Mouse (Mus musculus): ENCODE results near the gene Tex14. TPM values are rescaled to one million over a fixed set of nuclear protein-coding genes. Genes with fewer than 3 reads are reported as not detected.
"Not testable (repeated sequence)": the region's sequence is repeated elsewhere in the genome, so short reads cannot be mapped to it uniquely, and the experiment has no call there.

Gene Tex14
- polyA plus RNA-seq, 1 experiment from 2014 or later = 0.30 TPM

- Histone ChIP-seq H3K9ac (ENCODE audit: low read depth, low read length) (no peak overlapping the region), H3K27ac (ENCODE audit: low read depth, low read length) (no peak overlapping the region), H3K27me3 (ENCODE audit: control insufficient read depth, insufficient read depth, low read length) (no peaks in the 10 kb centered on the region), H3K4me1 (ENCODE audit: control insufficient read depth, insufficient read depth, low read length) (0 out of 2 replicates have a peak, but pooled peaks cover 5% of the 10 kb centered on the region), H3K4me2 (peak overlapping the region; percentile 12; the same call in 1 of the 2 replicates), H3K36me3 (ENCODE audit: control insufficient read depth, insufficient read depth, low read length) (no peaks in the 10 kb centered on the region), H3K4me3 (ENCODE audit: low read depth, low read length) (no peak overlapping the region), H3K9me3 (replicated peaks; ENCODE audit: control insufficient read depth, low read length) (no peaks in the 10 kb centered on the region)
- no peak for ATAC-seq (replicated peaks; ENCODE audit: insufficient number of reproducible peaks, low FRiP score, low TSS enrichment)
- 13% methylated on average over 3 of the region's 3 CpGs for WGBS (ENCODE audit: insufficient replicate concordance)
These were observed 44.3 kb downstream of the Tex14 start for GRCm38 (mm10) chr11:87449200-87449547.

GRCm38 (mm10) chr11:87449847-87450246, 45.0 kb downstream of the Tex14 start:
- H3K27ac ChIP-seq (ENCODE audit: low read depth, low read length); H3K36me3 ChIP-seq (ENCODE audit: control insufficient read depth, insufficient read depth, low read length); H3K9ac ChIP-seq (ENCODE audit: low read depth, low read length); ATAC-seq (replicated peaks; ENCODE audit: insufficient number of reproducible peaks, low FRiP score, low TSS enrichment); H3K4me1 ChIP-seq (ENCODE audit: control insufficient read depth, insufficient read depth, low read length); H3K4me2 ChIP-seq; H3K27me3 ChIP-seq (ENCODE audit: control insufficient read depth, insufficient read depth, low read length); H3K4me3 ChIP-seq (ENCODE audit: low read depth, low read length); H3K9me3 ChIP-seq (replicated peaks; ENCODE audit: control insufficient read depth, low read length): not testable (repeated sequence)
- WGBS (ENCODE audit: insufficient replicate concordance) = 55% methylated on average over 5 of the region's 5 CpGs

- ATAC-seq (replicated peaks; ENCODE audit: insufficient number of reproducible peaks, low FRiP score, low TSS enrichment); H3K36me3 ChIP-seq (ENCODE audit: control insufficient read depth, insufficient read depth, low read length); H3K9me3 ChIP-seq (replicated peaks; ENCODE audit: control insufficient read depth, low read length); H3K27me3 ChIP-seq (ENCODE audit: control insufficient read depth, insufficient read depth, low read length); H3K4me1 ChIP-seq (ENCODE audit: control insufficient read depth, insufficient read depth, low read length); H3K4me3 ChIP-seq (ENCODE audit: low read depth, low read length); H3K4me2 ChIP-seq; H3K9ac ChIP-seq (ENCODE audit: low read depth, low read length); H3K27ac ChIP-seq (ENCODE audit: low read depth, low read length): not testable (repeated sequence)
- WGBS (ENCODE audit: insufficient replicate concordance) = 70% methylated on average over 6 of the region's 8 CpGs
These were observed 47.9 kb downstream of the Tex14 start for GRCm38 (mm10) chr11:87452779-87453178.

DNA sequence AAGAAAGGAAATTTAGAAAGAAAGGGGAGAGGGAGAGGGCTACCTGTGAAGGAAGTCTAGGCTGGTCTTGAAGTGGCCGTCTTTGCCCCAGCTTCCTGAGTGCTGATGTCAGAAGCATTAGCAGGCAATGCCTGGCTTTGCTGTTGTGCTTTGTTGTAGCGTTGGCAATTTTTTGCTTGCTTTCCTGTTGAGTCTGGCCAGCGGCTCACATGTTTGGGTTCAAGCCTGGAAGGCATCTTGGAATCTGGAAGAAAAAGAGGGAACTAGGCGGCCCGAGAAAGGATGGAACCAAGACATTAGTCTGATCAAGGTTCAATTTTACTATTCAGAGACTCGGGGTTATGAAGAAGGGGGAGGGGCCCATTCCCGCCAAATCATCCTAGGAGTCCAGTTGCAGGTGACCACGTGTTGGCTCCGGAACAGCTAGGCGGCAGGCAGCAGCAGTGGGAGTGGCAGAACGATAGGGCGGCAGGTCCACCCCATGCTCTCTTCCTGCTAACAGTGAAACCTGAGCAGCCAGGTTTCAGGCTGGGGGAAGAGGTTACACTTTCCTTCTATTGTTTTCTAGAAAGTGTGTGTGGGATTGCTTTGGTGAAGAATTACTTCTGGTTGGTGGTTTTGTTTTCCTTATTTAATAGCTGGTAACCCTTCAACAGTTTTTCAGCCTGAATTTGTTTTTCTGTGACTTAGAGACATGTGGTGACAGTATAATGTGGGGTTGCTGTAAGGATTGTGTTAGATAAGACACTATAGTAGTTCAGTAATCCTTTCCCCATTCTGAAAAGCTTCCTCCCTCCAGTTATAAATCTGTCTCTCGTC, 48.6 kb downstream of the Tex14 start:
- 16% methylated on average over 13 of the region's 13 CpGs for WGBS (ENCODE audit: insufficient replicate concordance)
- H3K4me3 ChIP-seq (ENCODE audit: low read depth, low read length) = no peak overlapping the region
- no peaks in the 10 kb centered on the region for H3K36me3 ChIP-seq (ENCODE audit: control insufficient read depth, insufficient read depth, low read length)
- no peaks in the 10 kb centered on the region for H3K27me3 ChIP-seq (ENCODE audit: control insufficient read depth, insufficient read depth, low read length)
- H3K27ac ChIP-seq (ENCODE audit: low read depth, low read length) = no peak overlapping the region
- H3K9me3 ChIP-seq (replicated peaks; ENCODE audit: control insufficient read depth, low read length) = no peaks in the 10 kb centered on the region
- H3K4me2 ChIP-seq = peak overlapping the region; percentile 35
- ATAC-seq (replicated peaks; ENCODE audit: insufficient number of reproducible peaks, low FRiP score, low TSS enrichment) = no peak
- no peak overlapping the region for H3K9ac ChIP-seq (ENCODE audit: low read depth, low read length)
- no peaks in the 10 kb centered on the region for H3K4me1 ChIP-seq (ENCODE audit: control insufficient read depth, insufficient read depth, low read length)

GRCm38 (mm10) chr11:87454035-87454690, 49.3 kb downstream of the Tex14 start:
- H3K4me1 ChIP-seq (ENCODE audit: control insufficient read depth, insufficient read depth, low read length) = no peaks in the 10 kb centered on the region
- no peak overlapping the region for H3K4me3 ChIP-seq (ENCODE audit: low read depth, low read length)
- no peak overlapping the region for H3K9ac ChIP-seq (ENCODE audit: low read depth, low read length)
- 74% methylated on average over 2 of the region's 2 CpGs for WGBS (ENCODE audit: insufficient replicate concordance)
- no peaks in the 10 kb centered on the region for H3K9me3 ChIP-seq (replicated peaks; ENCODE audit: control insufficient read depth, low read length)
- no peaks in the 10 kb centered on the region for H3K27me3 ChIP-seq (ENCODE audit: control insufficient read depth, insufficient read depth, low read length)
- ATAC-seq (replicated peaks; ENCODE audit: insufficient number of reproducible peaks, low FRiP score, low TSS enrichment) = no peak
- no peak overlapping the region for H3K4me2 ChIP-seq
- H3K27ac ChIP-seq (ENCODE audit: low read depth, low read length) = no peak overlapping the region
- H3K36me3 ChIP-seq (ENCODE audit: control insufficient read depth, insufficient read depth, low read length) = no peaks in the 10 kb centered on the region

DNA sequence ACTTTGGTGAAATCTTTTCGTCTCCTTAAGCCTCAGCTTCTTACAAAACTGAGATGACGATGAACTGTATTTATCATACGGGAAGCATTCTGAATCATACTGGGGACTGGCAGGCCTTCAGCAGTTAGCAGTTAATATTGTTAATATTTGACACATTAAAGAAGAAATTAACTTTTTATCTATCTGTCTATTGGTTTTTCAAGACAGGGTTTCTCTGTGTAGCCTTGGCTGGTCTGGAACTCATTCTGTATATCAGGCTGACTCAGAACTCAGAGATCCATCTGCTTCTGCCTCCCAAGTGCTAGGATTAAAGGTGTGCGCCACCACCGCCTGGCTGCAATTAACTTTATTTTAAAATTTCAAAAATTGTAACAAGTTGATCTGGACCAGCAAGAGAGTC, 50.7 kb downstream of the Tex14 start:
- H3K9ac ChIP-seq (ENCODE audit: low read depth, low read length) = no peak overlapping the region
- H3K27ac ChIP-seq (ENCODE audit: low read depth, low read length) = no peak overlapping the region
- no peak for ATAC-seq (replicated peaks; ENCODE audit: insufficient number of reproducible peaks, low FRiP score, low TSS enrichment)
- H3K4me1 ChIP-seq (ENCODE audit: control insufficient read depth, insufficient read depth, low read length) = no peaks in the 10 kb centered on the region
- no peaks in the 10 kb centered on the region for H3K27me3 ChIP-seq (ENCODE audit: control insufficient read depth, insufficient read depth, low read length)
- H3K9me3 ChIP-seq (replicated peaks; ENCODE audit: control insufficient read depth, low read length) = no peaks in the 10 kb centered on the region
- H3K4me3 ChIP-seq (ENCODE audit: low read depth, low read length) = no peak overlapping the region
- H3K36me3 ChIP-seq (ENCODE audit: control insufficient read depth, insufficient read depth, low read length) = no peaks in the 10 kb centered on the region
- no peak overlapping the region for H3K4me2 ChIP-seq
- 89% methylated on average over 5 of the region's 5 CpGs for WGBS (ENCODE audit: insufficient replicate concordance)

DNA sequence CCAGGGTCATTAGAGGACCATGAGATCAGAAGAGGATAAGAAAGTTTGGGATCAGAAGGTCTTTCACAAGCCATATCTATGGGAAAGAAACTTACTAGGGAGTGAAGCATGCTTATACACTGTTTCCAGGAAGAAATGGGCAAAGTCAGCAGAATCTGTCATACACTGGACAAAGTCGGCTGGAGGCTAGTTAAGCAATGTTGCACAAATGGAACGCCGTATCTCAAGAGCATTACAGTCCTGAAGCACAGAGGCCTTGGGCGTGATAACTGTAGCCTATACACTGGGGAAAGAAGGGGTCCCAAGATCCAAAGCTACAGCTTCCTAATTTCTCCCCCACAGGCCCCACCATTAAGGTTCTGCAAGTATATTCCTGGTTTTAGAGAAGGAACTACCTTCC, 51.1 kb downstream of the Tex14 start:
- H3K4me3 ChIP-seq (ENCODE audit: low read depth, low read length) = no peak overlapping the region
- no peak overlapping the region for H3K4me2 ChIP-seq
- H3K27me3 ChIP-seq (ENCODE audit: control insufficient read depth, insufficient read depth, low read length) = no peaks in the 10 kb centered on the region
- no peak overlapping the region for H3K9ac ChIP-seq (ENCODE audit: low read depth, low read length)
- H3K27ac ChIP-seq (ENCODE audit: low read depth, low read length) = no peak overlapping the region
- ATAC-seq (replicated peaks; ENCODE audit: insufficient number of reproducible peaks, low FRiP score, low TSS enrichment) = no peak
- H3K36me3 ChIP-seq (ENCODE audit: control insufficient read depth, insufficient read depth, low read length) = no peaks in the 10 kb centered on the region
- H3K4me1 ChIP-seq (ENCODE audit: control insufficient read depth, insufficient read depth, low read length) = no peaks in the 10 kb centered on the region
- no peaks in the 10 kb centered on the region for H3K9me3 ChIP-seq (replicated peaks; ENCODE audit: control insufficient read depth, low read length)
- 80% methylated on average over 4 of the region's 4 CpGs for WGBS (ENCODE audit: insufficient replicate concordance)

GRCm38 (mm10) chr11:87460566-87460965, 55.7 kb downstream of the Tex14 start:
- Histone ChIP-seq H3K27me3 (ENCODE audit: control insufficient read depth, insufficient read depth, low read length) (no peaks in the 10 kb centered on the region), H3K9ac (ENCODE audit: low read depth, low read length) (no peak overlapping the region), H3K4me2 (no peak overlapping the region), H3K9me3 (replicated peaks; ENCODE audit: control insufficient read depth, low read length) (no peaks in the 10 kb centered on the region), H3K4me1 (ENCODE audit: control insufficient read depth, insufficient read depth, low read length) (no peaks in the 10 kb centered on the region), H3K4me3 (ENCODE audit: low read depth, low read length) (no peak overlapping the region), H3K36me3 (ENCODE audit: control insufficient read depth, insufficient read depth, low read length) (no peaks in the 10 kb centered on the region), H3K27ac (ENCODE audit: low read depth, low read length) (no peak overlapping the region)
- no peak for ATAC-seq (replicated peaks; ENCODE audit: insufficient number of reproducible peaks, low FRiP score, low TSS enrichment)
- 84% methylated on average over 6 of the region's 6 CpGs for WGBS (ENCODE audit: insufficient replicate concordance)

All from heart, embryonic 11.5 days (tissue).